Mouse (Mus musculus) ovary, adult 18-20 months (tissue): ENCODE results near the gene Tmem97.
"Not testable (repeated sequence)": the region's sequence is repeated elsewhere in the genome, so short reads cannot be mapped to it uniquely, and the experiment has no call there.

Experiments used
- DNase-seq: peaks from one replicate; pipeline ENCODE4 v3.0.0; 2022; ENCODE audit warnings: low spot score, mixed read lengths

Tmem97 gene

DNA sequence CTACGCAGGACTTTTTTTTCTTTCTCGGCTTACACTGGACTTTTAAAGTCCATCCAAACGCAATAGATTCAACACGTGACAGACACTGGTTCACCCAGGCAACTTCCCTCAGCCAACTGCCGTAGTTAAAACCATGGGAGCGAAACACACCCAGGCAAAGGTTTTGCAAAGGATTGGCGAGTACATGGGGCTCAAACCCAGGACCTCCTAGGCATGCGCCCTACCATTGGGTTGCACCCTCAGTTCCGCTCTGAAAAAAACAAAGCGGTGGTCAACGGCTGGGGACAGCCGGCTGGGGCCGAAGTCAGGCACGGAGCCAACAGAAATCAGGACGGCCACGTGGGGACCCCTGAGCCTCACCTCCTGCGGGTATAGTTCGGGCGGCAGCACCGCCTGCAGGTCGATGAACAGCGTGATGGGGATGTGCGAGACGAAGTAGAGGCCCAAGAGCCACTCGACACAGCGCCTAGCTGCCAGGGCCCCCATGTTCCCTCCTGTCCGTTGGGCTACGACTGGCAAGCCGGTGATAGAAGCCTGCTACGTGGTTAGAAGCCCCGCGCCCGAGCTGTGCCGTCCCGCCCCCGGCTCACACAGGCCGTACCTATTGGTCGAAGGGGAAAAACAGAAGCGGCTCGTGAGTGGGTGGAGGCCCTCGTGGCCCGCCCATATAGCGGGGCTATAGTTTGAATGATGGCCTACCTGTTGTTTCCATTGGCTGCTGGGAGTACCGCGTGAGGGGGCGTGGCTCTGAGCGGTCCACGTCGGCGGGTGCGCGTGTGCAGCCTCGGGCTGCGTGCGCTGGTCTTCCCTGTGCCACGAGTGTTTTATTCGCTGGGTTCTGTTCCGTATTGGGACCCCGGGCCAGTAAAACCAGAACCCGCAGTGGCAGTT lies at the start of gene Tmem97:
TSS of gene Tmem97 (minus strand) at position 610 of the 891 bp plus-strand sequence.
- DNase-seq: peak; percentile 95

DNA sequence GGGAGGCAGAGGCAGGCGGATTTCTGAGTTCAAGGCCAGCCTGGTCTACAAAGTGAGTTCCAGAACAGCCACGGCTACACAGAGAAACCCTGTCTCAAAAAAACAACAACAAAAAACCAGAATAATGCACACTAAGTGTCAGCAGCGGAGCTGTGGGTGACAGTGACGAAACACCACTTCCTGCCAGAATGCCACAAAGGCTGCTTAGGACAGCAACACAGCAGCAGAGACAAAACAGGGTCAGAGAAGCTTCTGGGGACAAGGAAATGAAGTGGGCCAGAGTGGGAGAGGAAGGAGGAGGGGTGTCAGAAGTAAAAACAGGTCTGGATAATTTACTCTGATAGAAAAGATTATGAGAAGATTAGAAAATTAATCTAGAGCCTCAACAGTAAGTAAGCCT lies 49.5 kb upstream of the Tmem97 start:
- DNase-seq: no peak

DNA sequence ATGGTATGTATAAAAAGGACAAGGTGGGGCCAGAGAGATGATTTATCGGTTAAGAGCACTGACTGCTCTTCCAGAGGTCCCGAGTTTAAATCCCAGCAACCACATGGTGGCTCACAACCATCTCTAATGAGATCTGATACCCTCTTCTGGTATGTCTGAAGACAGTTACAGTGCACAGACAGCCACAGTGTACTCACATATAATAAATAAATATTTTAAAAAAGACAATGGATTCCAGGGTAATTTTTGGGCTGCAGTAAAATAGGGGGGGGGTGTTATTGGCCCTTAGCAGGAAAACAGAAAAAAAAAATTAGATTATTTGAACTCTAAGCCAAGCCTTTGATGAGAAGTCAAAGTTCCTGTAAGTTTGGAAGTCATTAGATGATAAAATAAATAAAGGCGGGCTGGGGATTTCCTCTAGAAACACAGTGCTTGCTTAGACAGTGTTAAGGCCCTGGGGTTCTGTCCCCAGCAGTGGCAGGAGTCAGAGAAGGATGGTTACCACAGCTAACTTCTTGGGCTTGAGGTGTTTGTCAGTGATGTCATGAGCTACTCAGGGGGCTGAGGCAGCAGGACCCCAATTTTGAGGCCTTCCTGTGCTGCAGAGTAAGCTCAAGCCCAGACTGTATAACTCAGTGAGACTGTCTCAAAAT lies 48.3 kb upstream of the Tmem97 start:
- DNase-seq: no peak

DNA sequence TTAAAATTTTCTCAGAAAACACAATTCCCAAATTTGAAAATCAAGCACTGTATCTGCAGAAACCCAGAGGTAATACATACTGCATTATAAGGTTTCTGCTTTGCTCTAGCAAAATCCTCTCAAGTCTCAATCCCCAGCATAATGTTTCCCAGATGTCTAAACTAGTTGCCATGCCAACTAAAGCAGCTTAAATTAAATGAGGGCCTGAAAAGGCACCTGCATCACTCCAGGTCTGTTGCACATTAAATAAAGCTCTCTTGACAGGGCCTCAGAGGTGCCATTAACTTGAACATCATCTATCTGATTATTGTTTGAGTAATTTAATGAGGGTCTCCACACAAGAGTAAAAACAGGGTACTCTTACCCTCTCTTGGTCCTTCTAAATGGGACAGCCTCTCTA lies 46.2 kb upstream of the Tmem97 start:
- no peak for DNase-seq

DNA sequence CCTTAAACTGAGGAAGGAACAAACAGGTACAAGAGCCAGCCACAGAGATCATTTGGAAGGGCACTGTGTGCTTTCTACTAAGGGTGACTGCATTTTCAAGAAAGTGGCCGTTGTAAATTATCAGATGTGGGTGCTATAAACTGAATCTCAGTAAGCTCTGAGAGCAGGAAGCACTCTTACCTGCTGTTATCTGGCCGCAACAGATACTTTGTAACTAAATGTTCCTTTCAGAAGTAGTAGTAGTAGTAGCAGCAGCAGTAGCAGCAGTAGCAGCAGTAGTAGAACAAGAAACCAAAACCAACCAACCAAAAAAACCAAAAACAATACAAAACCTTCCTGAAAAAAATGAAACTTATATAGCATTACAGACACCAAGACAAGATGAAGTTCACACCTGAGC lies 45.2 kb upstream of the Tmem97 start:
- DNase-seq: no peak

DNA sequence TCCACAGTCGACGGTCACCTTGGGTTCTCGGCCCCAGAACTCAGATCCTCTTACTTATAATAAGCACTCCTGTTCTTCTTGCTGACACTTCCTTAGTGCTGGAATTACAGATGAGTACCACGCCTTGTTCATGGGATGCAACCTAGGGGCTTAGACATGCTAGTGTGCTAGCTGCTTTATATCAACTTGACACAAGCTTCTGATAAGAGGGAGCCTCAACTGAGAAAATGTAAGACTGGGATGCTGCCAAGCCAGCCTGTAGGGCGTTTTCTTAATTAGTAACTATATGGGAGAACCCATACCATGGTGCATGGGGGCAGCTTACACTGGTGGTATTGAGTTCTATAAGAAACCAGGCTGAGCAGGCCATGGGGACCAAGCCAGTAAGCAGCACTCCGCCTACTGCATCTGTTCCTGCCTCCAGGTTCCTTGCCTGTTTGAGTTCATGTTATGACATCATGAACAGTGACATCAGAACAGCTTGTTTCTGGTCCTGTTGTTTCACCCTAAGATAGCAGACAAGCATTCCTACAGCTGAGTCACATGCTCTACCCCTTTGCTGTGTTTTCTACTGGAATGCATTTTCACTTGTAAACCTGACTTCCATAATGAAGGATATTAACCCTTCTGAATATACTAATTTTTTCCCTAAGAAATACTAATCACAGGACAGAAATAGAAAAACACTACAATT lies 43.8 kb upstream of the Tmem97 start:
- no peak for DNase-seq

DNA sequence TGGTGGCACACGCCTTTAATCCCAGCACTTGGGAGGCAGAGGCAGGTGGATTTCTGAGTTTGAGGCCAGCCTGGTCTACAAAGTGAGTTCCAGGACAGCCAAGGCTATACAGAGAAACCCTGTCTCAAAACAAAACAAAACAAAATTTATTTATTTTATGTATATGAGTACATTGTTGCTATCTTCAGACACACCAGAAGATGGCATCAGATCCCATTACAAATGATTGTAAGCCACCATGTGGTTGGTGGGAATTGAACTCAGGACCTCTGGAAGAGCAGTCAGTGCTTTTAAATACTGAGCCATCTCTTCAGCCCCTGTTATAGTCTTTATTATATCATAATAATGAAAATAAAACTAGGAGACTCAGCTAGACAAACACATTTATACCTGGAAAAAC lies 37.1 kb upstream of the Tmem97 start:
- not testable (repeated sequence) for DNase-seq

DNA sequence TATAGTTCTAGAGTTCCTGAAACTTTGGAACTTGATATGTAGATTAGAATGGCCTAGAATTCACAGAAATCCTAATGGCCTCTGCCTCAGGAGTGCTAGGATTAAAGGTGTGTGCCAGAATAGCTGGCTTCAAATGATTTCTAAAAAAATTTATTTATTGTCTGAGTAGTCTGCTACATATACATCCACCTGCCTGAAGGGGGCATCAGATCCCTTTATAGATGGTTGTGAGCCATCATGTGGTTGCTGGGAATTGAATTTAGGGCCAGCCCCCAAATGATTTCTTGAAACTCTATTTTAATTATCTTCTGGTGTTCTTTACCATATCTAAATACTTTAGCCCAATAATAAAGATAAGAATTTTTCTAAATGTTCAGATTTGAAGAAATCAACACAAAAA lies 35.5 kb upstream of the Tmem97 start:
- DNase-seq: no peak

DNA sequence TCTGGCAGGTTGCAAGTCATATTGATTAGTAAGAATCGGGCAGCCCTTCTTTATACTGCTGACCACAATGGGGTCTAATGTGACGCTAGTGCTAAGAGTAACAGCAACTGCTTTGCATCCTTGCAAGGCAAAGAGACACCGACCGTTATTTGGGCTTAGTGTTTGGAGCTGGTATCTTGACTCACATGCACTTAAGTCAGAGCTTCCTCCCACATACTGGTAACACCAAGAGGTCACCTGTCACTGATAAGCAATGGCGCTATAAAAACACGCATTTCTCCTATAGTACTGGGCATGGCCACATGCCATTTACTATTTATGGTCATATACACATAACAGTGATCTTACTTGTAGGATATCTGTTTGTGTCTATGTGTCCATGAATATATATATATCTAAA lies 32.3 kb upstream of the Tmem97 start:
- DNase-seq: no peak

DNA sequence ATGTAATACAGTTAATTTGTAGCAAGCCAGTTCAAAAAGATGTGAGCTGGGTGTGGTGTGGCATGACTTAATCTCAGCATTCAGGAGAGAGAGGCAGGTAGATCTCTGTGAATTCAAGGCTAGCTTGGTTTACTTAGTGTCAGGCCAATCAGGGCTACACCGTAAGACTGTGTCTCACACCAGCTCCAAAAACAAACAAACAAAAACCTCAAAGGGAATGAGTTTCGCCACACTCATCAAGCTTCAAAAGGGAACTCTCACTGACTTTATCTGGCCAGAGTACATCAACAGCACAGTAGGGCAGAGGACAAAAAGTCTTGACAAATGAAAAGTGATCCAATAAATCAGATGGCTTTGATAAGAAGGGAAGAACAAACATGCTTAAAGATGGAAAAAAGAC lies 24.4 kb upstream of the Tmem97 start:
- no peak for DNase-seq

DNA sequence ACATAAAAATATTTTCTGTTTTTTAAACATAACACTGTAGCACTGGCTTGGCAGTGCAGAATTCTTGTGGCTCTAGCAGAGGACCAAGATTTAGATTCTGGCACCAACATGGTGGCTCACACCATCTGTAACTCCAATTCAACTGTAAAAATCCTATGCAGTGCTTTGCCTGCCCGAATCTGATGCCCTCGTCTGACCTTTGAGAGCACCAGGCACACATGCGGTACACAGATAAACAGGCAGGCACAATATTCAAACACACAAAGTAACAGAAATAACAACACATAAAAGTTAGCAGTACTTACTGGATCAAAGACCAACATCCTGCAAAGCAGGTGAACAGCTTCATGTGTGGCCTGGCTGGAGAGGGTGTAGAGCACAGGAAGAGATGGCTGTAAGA lies 24.0 kb upstream of the Tmem97 start:
- DNase-seq: no peak

DNA sequence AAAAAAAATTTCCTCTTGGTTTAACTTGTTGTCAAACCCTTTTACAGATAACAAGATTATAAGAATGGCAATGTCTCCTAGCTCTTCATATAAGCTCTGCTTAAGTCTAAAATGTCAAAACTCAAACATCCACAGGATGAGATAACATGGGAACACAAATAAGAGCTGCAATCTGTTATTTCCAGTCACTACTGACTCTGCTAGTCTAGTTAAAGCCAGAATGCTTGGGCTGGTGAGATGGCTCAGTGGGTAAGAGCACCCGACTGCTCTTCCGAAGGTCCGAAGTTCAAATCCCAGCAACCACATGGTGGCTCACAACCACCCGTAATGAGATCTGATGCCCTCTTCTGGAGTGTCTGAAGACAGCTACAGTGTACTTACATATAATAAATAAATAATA lies 23.5 kb upstream of the Tmem97 start:
- DNase-seq: not testable (repeated sequence)

DNA sequence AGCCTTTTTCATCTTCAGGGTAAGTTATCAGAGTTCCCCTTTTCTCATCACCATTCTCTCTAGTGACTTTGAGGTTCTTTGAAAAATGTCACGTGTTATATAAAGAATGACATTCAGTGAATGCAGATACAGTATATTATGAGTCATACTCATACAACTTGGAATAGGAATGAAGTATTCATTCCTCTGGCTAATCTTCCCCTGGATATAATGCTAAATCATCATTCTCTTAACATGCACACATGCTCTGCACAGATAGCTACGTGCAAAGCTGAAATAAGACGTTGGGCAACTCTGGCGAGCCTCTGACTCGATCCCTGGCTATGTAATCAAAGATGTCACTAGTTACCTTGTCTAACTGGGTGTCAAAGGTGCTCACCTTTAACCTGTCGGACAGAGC lies 21.3 kb upstream of the Tmem97 start:
- no peak for DNase-seq

DNA sequence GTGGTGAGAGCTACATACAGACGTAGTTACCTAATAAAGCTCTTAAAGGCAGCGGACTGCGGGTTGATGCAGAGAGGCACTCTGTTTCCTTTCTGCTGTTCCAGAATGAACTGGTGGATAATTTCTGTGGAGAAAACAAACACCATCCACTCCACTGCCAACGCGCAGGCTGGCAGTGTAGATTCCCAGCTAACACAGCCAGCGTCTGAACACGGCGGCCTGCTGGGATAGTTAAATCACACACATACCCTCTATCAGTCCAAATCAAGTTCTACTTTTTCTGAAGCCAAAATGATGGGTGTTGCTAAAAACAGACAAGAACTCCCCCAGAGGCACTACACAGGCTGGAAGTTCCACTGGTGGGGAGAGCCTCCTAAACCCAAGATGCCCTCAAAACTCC lies 20.9 kb upstream of the Tmem97 start:
- no peak for DNase-seq

DNA sequence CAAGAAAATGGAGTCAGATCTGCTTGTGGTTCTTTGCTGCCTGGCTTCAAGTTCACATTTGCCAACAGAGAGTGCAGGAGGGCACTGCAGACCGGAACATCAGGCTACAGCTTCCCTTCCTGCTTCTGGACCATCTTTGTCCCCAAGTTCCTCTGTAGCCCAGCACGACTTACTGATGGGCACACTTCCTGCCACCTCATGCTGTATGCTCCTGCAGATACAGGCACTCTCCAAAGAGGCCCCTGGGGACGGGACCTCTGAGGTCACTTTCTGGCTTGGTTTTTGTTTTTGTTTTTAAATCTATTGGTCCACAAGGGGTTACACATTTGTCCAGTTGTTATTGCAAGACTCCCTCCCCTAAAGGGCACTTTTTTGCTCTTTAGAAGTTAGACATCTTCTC lies 19.2 kb upstream of the Tmem97 start:
- no peak for DNase-seq

DNA sequence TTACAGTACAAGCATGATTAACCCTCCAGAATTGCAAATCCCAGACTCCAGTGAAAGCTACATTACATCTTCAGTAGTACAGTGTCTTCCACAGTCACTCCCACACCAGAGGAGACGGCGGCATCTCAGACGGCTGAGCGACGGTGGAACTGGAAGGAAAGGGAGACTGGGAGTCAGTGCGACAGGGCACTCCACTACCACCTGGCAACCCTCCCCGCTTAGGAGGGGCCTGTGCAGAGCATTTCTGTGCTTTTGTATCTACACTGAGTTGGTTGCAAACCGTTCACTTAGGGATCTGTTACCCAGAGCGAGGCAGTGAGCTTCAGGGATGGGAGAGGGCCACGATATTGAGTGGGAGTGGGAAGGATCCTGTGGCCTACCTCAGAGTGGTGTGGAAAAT lies 18.2 kb upstream of the Tmem97 start:
- no peak for DNase-seq

DNA sequence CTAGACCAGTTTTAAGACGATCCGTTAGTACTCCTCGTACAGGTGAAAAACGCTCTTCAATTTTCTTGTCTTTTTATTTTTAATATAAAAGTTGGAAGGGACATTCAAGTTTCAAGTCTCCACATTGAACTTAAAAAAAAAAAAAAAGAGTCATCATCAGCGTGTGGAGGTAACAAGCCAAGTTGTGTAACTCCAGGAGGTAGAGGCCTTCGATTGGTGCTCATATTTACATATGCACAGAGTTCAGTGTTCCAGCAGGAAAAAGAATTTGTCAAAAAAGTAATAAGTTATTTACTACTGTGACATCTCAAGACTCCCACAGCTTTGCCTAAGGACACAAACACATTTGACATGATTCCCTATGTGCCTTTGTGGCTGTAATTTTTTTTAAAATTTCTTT lies 17.0 kb upstream of the Tmem97 start:
- DNase-seq: no peak

DNA sequence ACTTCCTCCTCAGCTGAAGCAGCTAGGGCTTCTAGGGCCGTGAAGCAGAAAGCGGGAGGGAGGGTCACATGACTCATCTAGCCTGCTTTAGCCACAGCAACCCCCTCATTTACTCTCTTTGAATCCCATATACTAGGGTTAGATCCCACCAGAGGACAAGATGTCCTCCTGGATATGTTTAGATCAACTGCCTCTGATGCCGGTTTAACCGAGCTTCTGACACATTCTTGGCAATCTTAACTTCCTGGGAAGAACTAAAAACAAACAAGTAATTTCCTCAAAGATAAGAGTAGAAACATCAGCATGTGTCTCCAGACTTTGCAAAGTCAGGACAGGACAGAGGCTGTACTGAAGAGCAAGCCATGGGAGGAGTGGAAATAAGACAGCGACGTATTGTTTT lies 16.2 kb upstream of the Tmem97 start:
- DNase-seq: no peak

DNA sequence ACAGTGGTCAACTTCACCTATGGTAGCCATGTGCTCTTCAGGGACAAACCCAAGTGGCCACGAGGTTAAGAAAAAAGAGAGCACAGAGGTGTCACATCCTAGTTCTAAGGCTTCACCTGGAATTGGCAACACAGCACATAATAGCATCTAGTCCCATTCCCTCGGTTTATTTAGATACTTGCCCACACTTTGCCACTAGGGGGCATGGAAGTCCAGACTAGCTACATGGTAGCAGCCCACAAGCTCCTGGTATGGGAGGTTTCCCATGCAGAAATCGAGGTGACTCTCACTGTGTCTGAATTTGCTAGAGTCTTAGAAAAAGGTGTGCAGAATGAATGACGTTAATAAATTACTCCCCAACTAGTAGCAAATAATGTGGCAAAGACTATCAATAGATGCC lies 9.9 kb upstream of the Tmem97 start:
- DNase-seq: no peak

DNA sequence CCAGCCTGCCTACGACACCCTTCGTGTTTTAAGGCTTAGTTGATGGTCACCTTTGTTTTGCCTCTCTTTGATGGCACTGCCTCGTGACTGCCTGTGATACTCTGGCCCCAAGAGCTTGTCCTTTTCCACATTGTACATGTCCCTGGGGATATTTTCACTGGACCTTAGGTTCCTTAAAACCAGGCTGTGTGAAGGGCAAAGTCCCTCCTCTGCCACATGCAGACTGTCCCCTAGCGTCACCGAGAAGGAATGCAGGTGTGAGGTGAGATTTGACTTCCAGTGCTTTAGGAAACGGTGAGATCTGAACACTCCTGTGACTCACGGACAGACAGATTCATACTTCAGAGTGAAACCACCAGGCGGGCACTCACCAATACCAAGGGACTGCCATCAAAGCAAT lies 6.7 kb upstream of the Tmem97 start:
- no peak for DNase-seq

DNA sequence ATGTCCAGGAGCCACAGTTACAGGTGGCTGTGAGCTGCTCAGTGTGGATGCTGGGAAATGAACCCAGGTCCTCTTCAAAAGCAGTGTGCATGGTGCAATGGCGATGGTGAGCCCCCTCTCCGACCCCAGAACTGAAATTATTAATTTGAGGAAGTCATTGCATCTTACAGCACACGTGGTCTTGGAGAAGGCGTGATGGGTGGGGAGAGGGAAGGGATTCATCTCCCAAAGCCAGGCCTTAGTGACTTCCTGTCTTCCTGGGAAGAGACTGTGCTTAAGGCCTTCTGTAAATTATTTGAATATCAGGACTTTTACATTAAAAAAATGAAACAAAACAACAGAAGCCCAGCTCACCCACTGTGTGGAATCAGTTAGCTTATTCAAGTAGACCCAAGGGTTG lies 5.5 kb upstream of the Tmem97 start:
- no peak for DNase-seq

DNA sequence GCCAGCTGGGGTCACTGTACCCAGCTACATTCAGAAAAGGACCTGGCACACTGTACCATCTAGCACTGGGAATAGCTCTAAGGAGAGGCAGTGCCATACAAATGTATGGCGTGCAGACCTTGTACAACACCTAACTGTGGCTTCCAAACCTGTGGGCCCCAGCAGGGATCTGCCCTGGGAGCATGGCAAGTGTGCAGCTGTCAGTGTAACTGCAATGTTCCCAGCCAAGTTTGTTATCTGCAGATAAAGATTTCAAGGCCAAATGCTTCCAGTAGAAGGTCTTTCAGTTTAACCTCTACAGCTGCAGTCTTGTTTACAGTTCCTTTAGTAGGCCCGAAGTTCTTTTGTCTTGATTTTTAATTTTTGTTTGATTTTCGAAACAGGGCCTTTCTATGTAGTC lies 5.0 kb upstream of the Tmem97 start:
- peak; percentile 73 for DNase-seq

DNA sequence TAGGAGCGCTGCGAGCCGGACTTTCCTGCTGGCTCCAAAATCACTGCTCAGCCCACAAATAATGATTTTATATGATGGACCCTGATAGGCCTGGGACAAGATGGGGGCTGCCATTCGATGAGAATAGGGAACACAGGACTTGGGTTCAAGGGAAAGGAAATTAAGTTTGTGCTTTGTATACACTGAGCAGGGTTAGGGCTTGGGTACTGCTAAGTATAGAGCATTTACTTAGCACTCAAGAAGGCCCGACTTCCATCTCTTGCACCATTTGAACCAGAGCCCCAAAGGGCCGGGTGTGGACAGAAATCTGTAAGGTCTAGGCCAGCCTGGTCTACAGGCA lies 452 bp upstream of the Tmem97 start:
- DNase-seq: no peak
